Mouse (Mus musculus) liver, adult 2 months (tissue): ENCODE measurements around the gene Wasl.

Source experiments
- CTCF ChIP-seq: fragments of 200-500 bp; IDR thresholded peaks from 2 replicates; pipeline ENCODE4 v1.5.1; 2011; ENCODE audit warnings: low read depth, low read length, control low read depth
- POLR2A ChIP-seq: fragments of 200-500 bp; IDR thresholded peaks from 2 replicates; pipeline ENCODE4 v1.6.1; 2011; ENCODE audit warnings: low read length, control low read depth; ENCODE audit not compliant: insufficient read depth; ENCODE audit errors: extremely low read depth

GRCm38 (mm10) chr6:24613918-24614317 is 50.9 kb downstream of the Wasl start:
- TF ChIP-seq CTCF (no peak), POLR2A (no peak)
